Mouse (Mus musculus) frontal cortex, postnatal 25 days (tissue): ENCODE results near the gene Macc1.

Experiments
- DNase-seq, 2 experiments: peaks; one replicate each; pipeline ENCODE4 v3.0.0; 2022; ENCODE audit warnings: low spot score in 2 of 2

The Macc1 gene

GRCm38 (mm10) chr12:119387925-119388324 is 73.9 kb downstream of the Macc1 start:
- DNase-seq: no peak

- DNase-seq: no peak
Measured at GRCm38 (mm10) chr12:119390192-119390684, 76.2 kb downstream of the Macc1 start.

- DNase-seq: no peak
Measured at GRCm38 (mm10) chr12:119398046-119398659, 84.1 kb downstream of the Macc1 start.

GRCm38 (mm10) chr12:119402273-119402672 is 88.2 kb downstream of the Macc1 start:
- no peak for DNase-seq

GRCm38 (mm10) chr12:119402796-119403195 is 88.7 kb downstream of the Macc1 start:
- no peak for DNase-seq

- no peak for DNase-seq
Measured at GRCm38 (mm10) chr12:119404810-119405209, 90.7 kb downstream of the Macc1 start.

- no peak for DNase-seq
Measured at GRCm38 (mm10) chr12:119410522-119410921, 96.5 kb downstream of the Macc1 start.

GRCm38 (mm10) chr12:119410956-119411355 is 96.9 kb downstream of the Macc1 start:
- DNase-seq: no peak

- DNase-seq: no peak
Measured at GRCm38 (mm10) chr12:119411982-119412381, 97.9 kb downstream of the Macc1 start.

GRCm38 (mm10) chr12:119415900-119416299 is 101.8 kb downstream of the Macc1 start:
- no peak for DNase-seq

GRCm38 (mm10) chr12:119425749-119426148 is 111.7 kb downstream of the Macc1 start:
- DNase-seq: no peak

- DNase-seq: no peak
Measured at GRCm38 (mm10) chr12:119426182-119426886, 112.3 kb downstream of the Macc1 start.

- DNase-seq: peak; percentile 42 to 45
Measured at GRCm38 (mm10) chr12:119426887-119427204, 112.8 kb downstream of the Macc1 start.

GRCm38 (mm10) chr12:119440720-119441119 is 126.7 kb downstream of the Macc1 start:
- DNase-seq: no peak

- no peak for DNase-seq
Measured at GRCm38 (mm10) chr12:119450116-119450515, 136.0 kb downstream of the Macc1 start.

GRCm38 (mm10) chr12:119451232-119451631 is 137.2 kb downstream of the Macc1 start:
- no peak for DNase-seq

GRCm38 (mm10) chr12:119454076-119454475 is 140.0 kb downstream of the Macc1 start:
- DNase-seq: no peak

- DNase-seq: no peak
Measured at GRCm38 (mm10) chr12:119464040-119464939, 150.2 kb downstream of the Macc1 start.

- no peak for DNase-seq
Measured at GRCm38 (mm10) chr12:119464940-119465245, 150.8 kb downstream of the Macc1 start.

- no peak for DNase-seq
Measured at GRCm38 (mm10) chr12:119467656-119468055, 153.6 kb downstream of the Macc1 start.

- no peak for DNase-seq
Measured at GRCm38 (mm10) chr12:119470260-119470659, 156.2 kb downstream of the Macc1 start.

GRCm38 (mm10) chr12:119483296-119483695 is 169.2 kb downstream of the Macc1 start:
- no peak for DNase-seq
